Mouse (Mus musculus): Measurements from ENCODE around the gene Ripply1.
A peak's percentile ranks its signal among the peaks of the same experiment; 100 is the strongest.

Gene Ripply1

GRCm38 (mm10) chrX:139782278-139783044, at the start of gene Ripply1:
Gene Ripply1 (minus strand): TSS chrX:139782353.
- DNase-seq (ENCODE audit: low read depth, low spot score) = no peak

DNA sequence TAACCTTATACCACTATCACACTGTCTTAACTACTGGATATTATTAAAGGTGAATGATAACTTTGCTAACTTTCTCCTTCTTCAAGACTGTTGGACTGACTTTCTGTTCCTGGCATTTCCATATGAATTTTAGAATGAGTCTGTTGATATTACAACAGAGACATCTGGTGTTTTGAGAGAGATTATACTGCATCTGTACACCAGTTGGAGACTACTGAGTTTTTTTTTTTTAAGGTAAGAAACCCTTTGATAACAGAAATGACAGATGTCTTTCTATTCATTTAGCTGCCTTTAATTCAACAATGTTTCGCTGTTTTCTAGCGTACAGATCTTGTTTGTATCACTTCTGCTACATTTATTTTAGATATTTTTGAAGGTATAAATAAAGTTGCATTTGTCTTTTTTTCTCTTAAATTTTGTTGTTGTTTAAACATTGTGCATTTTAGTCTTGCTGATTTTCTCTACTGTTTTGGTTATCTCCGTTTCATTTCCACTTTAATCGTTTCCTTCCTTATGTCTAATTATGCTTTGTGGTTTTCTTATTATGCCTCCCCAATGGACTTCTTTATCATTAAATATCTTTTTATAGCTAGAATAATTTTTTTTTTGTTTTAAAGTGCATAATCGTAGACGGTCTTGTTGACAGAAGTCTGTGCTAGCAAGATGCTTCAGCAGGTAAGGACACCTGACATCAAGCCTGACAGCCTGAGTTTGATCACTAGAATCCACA, 46.4 kb upstream of the Ripply1 start:
- DNase-seq (ENCODE audit: low read depth, low spot score) = no peak

DNA sequence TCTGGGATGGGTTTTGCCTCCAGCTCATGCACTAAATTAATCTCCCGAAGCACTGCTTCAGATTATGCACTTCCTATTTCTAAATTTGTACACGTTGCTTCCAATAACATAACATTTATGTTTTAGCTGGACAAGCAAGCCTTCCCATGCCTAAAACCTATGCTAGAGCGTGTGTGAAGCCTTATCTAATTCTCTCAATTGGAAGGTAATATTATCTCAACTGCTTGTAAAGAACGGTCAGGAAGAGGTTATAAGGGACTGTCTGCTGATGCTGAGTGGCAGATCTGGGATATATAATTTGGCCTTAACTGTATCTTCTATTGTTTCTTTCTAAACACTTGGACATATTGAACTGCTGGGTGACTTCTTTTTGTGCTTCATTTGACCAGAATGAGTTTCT, 44.8 kb upstream of the Ripply1 start:
- DNase-seq (ENCODE audit: low read depth, low spot score) = no peak

GRCm38 (mm10) chrX:139825402-139825801, 43.2 kb upstream of the Ripply1 start:
- no peak for DNase-seq (ENCODE audit: low read depth, low spot score)

- DNase-seq (ENCODE audit: low read depth, low spot score) = no peak
Measured at GRCm38 (mm10) chrX:139815201-139815600, 33.0 kb upstream of the Ripply1 start.

DNA sequence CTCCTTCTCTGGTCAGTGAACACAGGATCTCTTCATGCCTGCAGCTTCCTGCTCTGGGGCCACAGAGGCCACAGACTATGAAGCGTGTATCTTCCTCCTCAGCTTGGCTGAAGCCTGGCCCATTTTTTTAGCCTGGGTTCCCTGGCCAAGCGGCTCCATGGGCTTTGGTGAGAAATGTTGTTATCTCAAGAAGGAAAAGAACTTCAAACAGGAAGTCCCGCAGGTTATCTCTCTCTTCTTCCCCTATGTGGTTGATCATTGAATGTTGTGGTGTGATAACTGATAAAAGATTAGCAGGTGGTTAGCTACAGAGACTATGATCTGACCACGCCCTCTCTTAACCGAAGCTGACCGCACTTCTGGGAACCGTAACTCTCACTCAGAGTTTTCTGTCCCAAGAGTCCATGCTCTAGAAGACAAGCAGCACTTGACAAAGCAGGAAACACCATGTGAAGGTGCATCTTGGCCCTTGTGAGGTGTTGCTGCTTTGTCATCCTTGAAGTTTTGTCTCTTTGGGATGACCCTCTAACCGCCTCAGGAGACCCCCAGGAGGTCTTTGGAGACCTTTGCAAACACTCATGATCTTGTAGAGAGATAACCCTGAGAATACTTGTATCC, 32.0 kb upstream of the Ripply1 start:
- DNase-seq (ENCODE audit: low read depth, low spot score) = peak; percentile 29

- no peak for DNase-seq (ENCODE audit: low read depth, low spot score)
Measured at GRCm38 (mm10) chrX:139813299-139814002, 31.3 kb upstream of the Ripply1 start.

- no peak for DNase-seq (ENCODE audit: low read depth, low spot score)
Measured at GRCm38 (mm10) chrX:139812636-139813298, 30.6 kb upstream of the Ripply1 start.

DNA sequence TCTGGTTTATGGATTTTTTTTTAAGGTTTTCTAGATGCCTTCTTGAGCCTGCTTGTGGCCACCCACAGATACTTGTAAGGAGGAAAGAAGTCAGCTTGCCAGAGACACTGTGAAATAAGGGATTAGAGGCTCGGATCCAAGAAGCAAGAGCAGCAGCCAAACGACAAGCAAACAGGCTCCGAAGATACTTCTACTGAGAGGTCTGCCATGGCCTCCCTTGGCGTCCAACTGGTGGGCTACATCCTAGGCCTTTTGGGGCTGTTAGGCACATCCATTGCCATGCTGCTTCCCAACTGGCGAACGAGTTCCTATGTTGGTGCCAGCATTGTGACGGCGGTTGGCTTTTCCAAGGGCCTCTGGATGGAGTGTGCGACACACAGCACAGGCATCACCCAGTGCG, 26.3 kb upstream of the Ripply1 start:
- no peak for DNase-seq (ENCODE audit: low read depth, low spot score)

GRCm38 (mm10) chrX:139808085-139808484, 25.9 kb upstream of the Ripply1 start:
- no peak for DNase-seq (ENCODE audit: low read depth, low spot score)

- DNase-seq (ENCODE audit: low read depth, low spot score) = no peak
Measured at GRCm38 (mm10) chrX:139807391-139807790, 25.2 kb upstream of the Ripply1 start.

DNA sequence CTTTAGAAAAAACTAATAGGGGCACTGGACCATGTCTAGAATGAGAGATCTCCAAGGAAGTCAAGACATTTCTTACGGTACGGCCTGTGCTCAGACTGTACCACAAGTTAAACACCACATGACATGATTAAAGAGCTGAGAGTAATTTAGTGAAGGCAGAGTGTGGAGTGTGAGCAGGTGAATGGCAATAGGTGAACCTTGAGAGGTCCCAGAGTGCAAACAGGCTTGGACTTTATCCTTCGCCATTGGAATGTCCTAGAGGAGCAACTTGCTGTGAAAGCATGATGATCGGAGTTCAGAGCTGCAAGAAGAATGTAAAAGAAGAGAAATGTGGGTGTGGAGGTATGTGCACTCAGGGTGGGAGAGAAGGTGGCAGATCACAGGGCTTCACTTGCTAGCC, 23.8 kb upstream of the Ripply1 start:
- no peak for DNase-seq (ENCODE audit: low read depth, low spot score)

GRCm38 (mm10) chrX:139803028-139803427, 20.9 kb upstream of the Ripply1 start:
- no peak for DNase-seq (ENCODE audit: low read depth, low spot score)

DNA sequence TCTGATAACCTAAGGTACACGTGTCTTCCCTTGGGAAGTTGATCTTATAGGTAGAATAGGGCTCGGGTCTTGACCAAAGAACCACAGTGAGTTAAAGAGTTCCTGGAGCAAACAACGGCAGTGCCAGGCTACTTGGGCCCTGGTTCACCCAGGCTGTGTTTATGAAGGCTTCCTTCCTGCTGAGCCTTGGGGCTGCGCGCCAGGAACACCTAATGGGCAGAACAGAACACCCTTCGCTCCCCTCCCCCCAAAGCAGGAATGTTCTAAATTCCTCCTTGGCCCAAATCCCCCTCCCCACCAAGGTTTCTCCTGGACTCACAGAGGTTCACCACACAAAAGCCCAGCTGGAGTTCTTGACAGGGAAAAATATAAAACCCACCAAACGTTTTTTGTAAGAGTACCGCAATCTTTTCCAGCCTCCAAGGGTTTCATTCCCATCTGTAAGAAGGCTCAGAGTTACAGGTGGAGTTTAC, 18.3 kb upstream of the Ripply1 start, which contains the start of gene Cldn2:
TSS of gene Cldn2 (plus strand) at position 423 of the 473 bp plus-strand sequence.
- DNase-seq (ENCODE audit: low read depth, low spot score) = no peak

DNA sequence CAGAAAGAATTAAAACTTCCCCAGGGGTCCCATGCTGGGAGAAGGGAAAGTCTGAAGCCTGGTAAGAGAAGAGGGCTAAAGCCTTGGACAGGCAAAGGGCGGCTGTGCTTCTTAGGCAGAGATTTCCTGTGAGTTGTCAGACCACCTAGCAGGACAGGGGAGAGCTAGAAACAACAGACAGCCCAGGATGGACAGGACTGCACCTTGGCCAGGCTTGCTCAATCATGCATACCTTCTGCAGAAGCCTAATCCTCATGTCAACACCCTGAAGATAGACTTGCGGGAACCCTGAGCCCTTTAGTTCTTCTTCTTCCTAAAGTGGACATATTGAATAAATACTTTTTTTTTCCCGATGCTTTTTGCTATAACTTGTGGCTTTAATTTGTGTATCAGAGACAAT, 17.8 kb upstream of the Ripply1 start:
- no peak for DNase-seq (ENCODE audit: low read depth, low spot score)

- DNase-seq (ENCODE audit: low read depth, low spot score) = no peak
Measured at GRCm38 (mm10) chrX:139797875-139798274, 15.7 kb upstream of the Ripply1 start.

GRCm38 (mm10) chrX:139796037-139796436, 13.9 kb upstream of the Ripply1 start:
- no peak for DNase-seq (ENCODE audit: low read depth, low spot score)

GRCm38 (mm10) chrX:139794072-139794845, 12.1 kb upstream of the Ripply1 start:
- DNase-seq (ENCODE audit: low read depth, low spot score) = no peak

DNA sequence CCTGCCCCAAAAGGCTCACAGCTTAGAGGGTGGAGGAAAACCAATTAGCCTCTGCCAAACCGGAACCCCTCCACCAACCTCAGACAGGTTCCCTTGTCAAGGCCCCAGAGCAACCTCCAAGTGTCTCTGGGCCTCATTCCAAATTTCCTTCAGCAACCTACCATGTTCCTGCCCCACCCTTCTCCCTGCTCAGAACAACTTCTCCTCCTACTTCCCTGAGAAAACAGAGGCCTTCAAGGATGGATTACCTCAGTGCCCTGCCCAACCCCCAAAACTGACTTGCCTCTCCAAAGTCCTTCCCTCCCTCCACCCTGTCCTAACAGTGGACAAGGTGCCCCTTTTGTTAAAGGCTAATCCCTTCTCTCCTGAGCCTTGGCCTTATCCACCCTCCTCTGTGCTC, 3.6 kb upstream of the Ripply1 start:
- no peak for DNase-seq (ENCODE audit: low read depth, low spot score)

GRCm38 (mm10) chrX:139783045-139783422, 881 bp upstream of the Ripply1 start:
- no peak for DNase-seq (ENCODE audit: low read depth, low spot score)
